Mouse (Mus musculus) embryonic facial prominence, embryonic 14.5 days (tissue): ENCODE measurements at regions not wholly inside any gene's neighbourhood (a gene's known extent, or its start where the extent isn't known, plus 50 kb on each side); places are given as distances from the start of the nearest gene placed in this dataset.
"Not testable (repeated sequence)": the region's sequence is repeated elsewhere in the genome, so short reads cannot be mapped to it uniquely, and the experiment has no call there.

Experiments used
- ATAC-seq: fragments of 200-750 bp; cut with Nextera tagmentation; 2 replicates; pipeline ENCODE4 v1.8.0; 2017; ENCODE audit warnings: low read depth, moderate number of reproducible peaks, moderate TSS enrichment
- DNase-seq: peaks from one replicate; pipeline ENCODE4 v3.0.0-alpha.2; 2015; ENCODE audit warnings: low spot score
- H3K27ac ChIP-seq: fragments of 300-500 bp; sonication (generic); replicated peaks from 2 replicates; pipeline ENCODE4 v1.5.1; 2014; ENCODE audit warnings: low read depth, mild to moderate bottlenecking, low read length, moderate library complexity
- H3K27me3 ChIP-seq: fragments of 300-500 bp; sonication (generic); replicated peaks from 2 replicates; pipeline ENCODE4 v1.6.1; 2014; ENCODE audit warnings: low read length; ENCODE audit not compliant: control insufficient read depth, insufficient read depth
- H3K36me3 ChIP-seq: fragments of 300-500 bp; sonication (generic); 2 replicates; pipeline ENCODE4 v1.6.1; 2014; ENCODE audit warnings: low read length, mixed read lengths; ENCODE audit not compliant: control insufficient read depth, insufficient read depth
- H3K4me1 ChIP-seq: fragments of 300-500 bp; sonication (generic); 2 replicates; pipeline ENCODE4 v1.6.1; 2014; ENCODE audit warnings: antibody characterized with exemption, low read length; ENCODE audit not compliant: control insufficient read depth, insufficient read depth
- H3K4me2 ChIP-seq: fragments of 300-500 bp; sonication (generic); 2 replicates; pipeline ENCODE4 v1.6.1; 2014; ENCODE audit warnings: low read depth, mild to moderate bottlenecking, low read length, moderate library complexity, mixed read lengths
- H3K4me3 ChIP-seq: fragments of 300-500 bp; sonication (generic); 2 replicates; pipeline ENCODE4 v1.5.1; 2014; ENCODE audit warnings: low read depth, mild to moderate bottlenecking, low read length
- H3K9ac ChIP-seq: fragments of 300-500 bp; sonication (generic); 2 replicates; pipeline ENCODE4 v1.6.1; 2014; ENCODE audit warnings: low read depth, mild to moderate bottlenecking, low read length, moderate library complexity, mixed read lengths
- H3K9me3 ChIP-seq: fragments of 300-500 bp; sonication (generic); 2 replicates; pipeline ENCODE4 v1.6.1; 2016; ENCODE audit warnings: low read length; ENCODE audit not compliant: control insufficient read depth
- WGBS: fragments of 180-500 bp; shearing (Covaris S2); extraction: QIAGEN DNeasy Blood & Tissue Kit; methylation state at CpG from one replicate; pipeline ENCODE4 v1.1.7; 2014; 5-methylcytosine and 5-hydroxymethylcytosine counted together

GRCm38 (mm10) chr14:53318512-53319309, 823.2 kb upstream of the Olfr1507 start:
- 0 out of 2 replicates have a peak, but pooled peaks have one; percentile 22 for ATAC-seq
- not testable (repeated sequence) for H3K9me3 ChIP-seq, H3K9ac ChIP-seq, H3K27ac ChIP-seq, H3K4me3 ChIP-seq, H3K27me3 ChIP-seq, H3K4me2 ChIP-seq, DNase-seq, H3K36me3 ChIP-seq, H3K4me1 ChIP-seq
- WGBS = no CpG with 5 or more reads among the region's 9 CpGs

DNA sequence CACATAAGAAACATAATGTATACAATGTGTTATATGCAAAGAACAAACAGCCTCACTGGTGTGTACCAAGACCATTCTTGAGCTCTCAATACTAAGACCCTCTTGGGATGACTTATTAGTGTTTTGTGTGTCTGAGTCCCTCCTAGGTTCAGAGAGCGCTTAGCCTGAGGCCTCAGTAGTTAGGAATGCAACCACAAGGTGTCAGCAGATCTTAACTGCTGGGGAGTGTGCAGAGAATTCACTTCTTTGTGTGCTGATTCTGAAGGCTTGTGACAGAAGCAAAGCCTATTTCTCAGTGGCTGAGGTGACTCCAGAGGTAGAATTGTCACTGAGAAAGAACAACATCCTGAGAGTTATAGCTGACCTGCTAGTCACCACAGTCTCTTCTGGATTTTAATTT, 816.9 kb upstream of the Olfr1507 start:
- not testable (repeated sequence) for H3K4me3 ChIP-seq, ATAC-seq, DNase-seq, H3K9ac ChIP-seq, H3K36me3 ChIP-seq, H3K4me2 ChIP-seq, H3K9me3 ChIP-seq, H3K27ac ChIP-seq, H3K27me3 ChIP-seq, H3K4me1 ChIP-seq
- 24% methylated on average over 1 of the region's 1 CpGs for WGBS

- not testable (repeated sequence) for H3K27ac ChIP-seq, H3K4me3 ChIP-seq, ATAC-seq, DNase-seq, H3K9ac ChIP-seq, H3K4me2 ChIP-seq, H3K27me3 ChIP-seq, H3K4me1 ChIP-seq, H3K36me3 ChIP-seq, H3K9me3 ChIP-seq
- no CpG with 5 or more reads among the region's 3 CpGs for WGBS
These were observed 807.6 kb upstream of the Olfr1507 start for GRCm38 (mm10) chr14:53303179-53303578.

DNA sequence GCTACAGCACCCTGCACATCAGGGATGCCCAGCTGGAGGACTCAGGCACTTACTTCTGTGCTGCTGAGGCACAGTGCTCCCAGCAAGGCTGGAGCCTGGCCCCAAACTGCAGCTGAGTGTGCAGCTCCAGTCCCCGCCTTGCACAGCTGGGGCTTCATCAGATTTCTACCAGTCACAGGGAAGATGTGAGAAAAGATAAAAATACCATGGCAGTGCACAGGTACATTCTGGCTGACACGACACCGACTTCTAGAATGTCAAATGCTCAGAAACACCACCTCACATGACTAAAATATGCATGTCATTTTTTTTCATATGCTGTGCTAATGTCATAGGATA, 806.9 kb upstream of the Olfr1507 start:
- H3K4me1 ChIP-seq, ATAC-seq, H3K4me3 ChIP-seq, H3K9me3 ChIP-seq, H3K9ac ChIP-seq, H3K27me3 ChIP-seq, H3K36me3 ChIP-seq, DNase-seq, H3K4me2 ChIP-seq, H3K27ac ChIP-seq: not testable (repeated sequence)
- WGBS = no CpG with 5 or more reads among the region's 3 CpGs

- not testable (repeated sequence) for DNase-seq
These were observed 806.4 kb upstream of the Olfr1507 start for GRCm38 (mm10) chr14:53301722-53302490.

DNA sequence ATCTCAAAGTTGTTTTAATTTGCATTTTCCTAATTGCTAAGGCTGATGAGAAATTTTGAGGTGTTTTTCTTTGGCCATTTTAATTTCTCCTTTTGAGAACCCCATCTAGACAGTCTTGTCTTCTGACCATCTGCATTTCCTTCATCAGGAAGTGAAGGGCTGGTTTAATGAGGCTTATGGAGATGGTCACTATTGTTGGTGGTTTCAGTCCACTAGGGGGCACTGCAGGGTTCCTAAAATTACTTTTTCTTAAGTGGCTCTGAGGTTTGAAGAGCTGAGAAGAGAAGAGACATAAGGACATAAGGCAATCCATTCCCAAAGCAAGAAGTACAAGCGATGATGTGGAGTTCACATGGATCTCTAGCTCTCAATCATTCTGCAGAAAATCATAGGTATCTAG, 805.6 kb upstream of the Olfr1507 start:
- H3K4me2 ChIP-seq = not testable (repeated sequence)
- 78% methylated on average over 1 of the region's 1 CpGs for WGBS

More at GRCm38 (mm10) chr14:53301722-53302490, 806.4 kb upstream of the Olfr1507 start:
- not testable (repeated sequence) for H3K4me1 ChIP-seq, H3K27ac ChIP-seq, H3K27me3 ChIP-seq, H3K9me3 ChIP-seq, H3K4me2 ChIP-seq, H3K36me3 ChIP-seq, ATAC-seq, H3K9ac ChIP-seq, H3K4me3 ChIP-seq
- no CpG with 5 or more reads among the region's 11 CpGs for whole genome bisulfite sequencing

DNA sequence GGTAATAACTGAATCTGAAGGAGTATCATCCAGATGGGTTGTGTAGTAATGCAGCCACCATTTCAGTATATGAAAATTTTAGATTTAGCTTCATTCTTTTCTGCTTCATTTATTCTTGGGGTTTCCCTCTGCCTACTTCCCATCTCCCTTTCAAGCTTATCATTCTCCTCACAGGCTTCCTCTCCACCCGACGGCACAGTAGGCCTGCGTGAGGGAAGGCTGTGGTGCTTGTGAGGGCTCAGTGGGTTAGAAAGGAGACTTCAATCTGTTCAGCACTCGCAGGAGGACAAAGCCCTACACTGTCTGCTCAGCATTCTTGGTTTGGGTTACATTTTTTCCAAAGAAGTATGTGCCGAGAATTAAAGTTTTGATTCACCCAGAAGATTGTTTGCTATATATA, 804.2 kb upstream of the Olfr1507 start:
- H3K4me1 ChIP-seq, H3K9ac ChIP-seq, H3K4me3 ChIP-seq, H3K27me3 ChIP-seq, ATAC-seq, H3K36me3 ChIP-seq, H3K9me3 ChIP-seq, H3K27ac ChIP-seq, DNase-seq, H3K4me2 ChIP-seq: not testable (repeated sequence)
- no CpG with 5 or more reads among the region's 5 CpGs for WGBS

More for the DNA sequence above, 805.6 kb upstream of the Olfr1507 start:
- not testable (repeated sequence) for H3K36me3 ChIP-seq, H3K27ac ChIP-seq, DNase-seq, ATAC-seq, H3K9ac ChIP-seq, H3K4me1 ChIP-seq, H3K4me3 ChIP-seq, H3K9me3 ChIP-seq, H3K27me3 ChIP-seq

DNA sequence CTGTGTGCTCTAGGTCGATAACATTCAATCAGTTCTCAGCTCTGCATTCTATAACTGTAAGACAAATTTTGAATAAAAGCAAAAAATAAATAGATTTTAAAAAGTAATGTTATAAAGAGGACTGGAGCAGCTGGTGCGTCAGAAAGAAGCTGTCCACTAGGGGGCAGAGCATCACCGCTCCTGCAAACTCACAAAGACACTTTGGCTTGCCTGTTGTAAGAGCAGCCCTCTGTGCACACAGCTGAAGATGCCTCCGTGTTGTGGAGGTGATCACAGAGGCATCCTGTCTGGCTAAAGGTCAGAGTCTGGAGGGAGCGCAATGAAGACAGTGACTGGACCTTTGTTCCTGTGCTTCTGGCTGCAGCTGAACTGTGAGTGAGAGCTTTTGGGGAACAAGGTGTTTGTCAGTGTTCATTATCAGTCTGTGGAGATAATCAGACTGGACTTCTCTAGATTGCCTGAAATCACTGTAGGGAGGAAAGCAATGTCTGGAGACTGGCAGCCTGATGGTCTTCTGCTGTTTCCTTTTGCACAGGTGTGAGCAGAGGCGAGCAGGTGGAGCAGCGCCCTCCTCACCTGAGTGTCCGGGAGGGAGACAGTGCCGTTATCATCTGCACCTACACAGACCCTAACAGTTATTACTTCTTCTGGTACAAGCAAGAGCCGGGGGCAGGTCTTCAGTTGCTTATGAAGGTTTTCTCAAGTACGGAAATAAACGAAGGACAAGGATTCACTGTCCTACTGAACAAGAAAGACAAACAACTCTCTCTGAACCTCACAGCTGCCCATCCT, 788.0 kb upstream of the Olfr1507 start:
- ATAC-seq, H3K4me1 ChIP-seq, H3K36me3 ChIP-seq, H3K4me2 ChIP-seq, DNase-seq, H3K27me3 ChIP-seq, H3K27ac ChIP-seq, H3K4me3 ChIP-seq, H3K9ac ChIP-seq, H3K9me3 ChIP-seq: not testable (repeated sequence)
- WGBS = no CpG with 5 or more reads among the region's 12 CpGs
